Mouse (Mus musculus): Measurements from ENCODE around the gene Rep15. TPM values are rescaled to one million over a fixed set of nuclear protein-coding genes. Genes with fewer than 3 reads are reported as not detected.

Gene Rep15
- 0.11 TPM in 1 of 2 replicates, not detected in the other for polyA plus RNA-seq (2012; ENCODE audit: low replicate concordance)

GRCm38 (mm10) chr6:147032303-147032925 lies at the start of gene Rep15:
TSS of gene Rep15 (plus strand) at chr6:147032584.

GRCm38 (mm10) chr6:147042291-147043290 lies 10.2 kb downstream of the Rep15 start, which contains the start of gene Mrps35:
TSS of gene Mrps35 (plus strand) at chr6:147042764.

Other genes starting within 250 kb of the Rep15 start
- gene Arntl2, start 236.5 kb upstream of the Rep15 start, polyA plus RNA-seq (2012; ENCODE audit: low replicate concordance), result 0.55 and 0.65 TPM in 2 replicates
- gene Smco2, start 182.5 kb upstream of the Rep15 start, polyA plus RNA-seq (2012; ENCODE audit: low replicate concordance), result not detected in 2 replicates
- gene Ppfibp1, start 144.1 kb upstream of the Rep15 start, polyA plus RNA-seq (2012; ENCODE audit: low replicate concordance), result 1.8 and 2.3 TPM in 2 replicates
- gene 1700034J05Rik, start 78.2 kb upstream of the Rep15 start, polyA plus RNA-seq (2012; ENCODE audit: low replicate concordance), result not detected in 2 replicates
- 6.9 and 15.7 TPM in 2 replicates for gene Mrps35, start 10.2 kb downstream of the Rep15 start, polyA plus RNA-seq (2012; ENCODE audit: low replicate concordance)
- 0.16 and 0.56 TPM in 2 replicates for gene Mansc4, start 54.4 kb downstream of the Rep15 start, polyA plus RNA-seq (2012; ENCODE audit: low replicate concordance)
- 9.5 and 15.3 TPM in 2 replicates for gene Klhl42, start 58.8 kb downstream of the Rep15 start, polyA plus RNA-seq (2012; ENCODE audit: low replicate concordance)
- 0.09 TPM in 1 of 2 replicates, not detected in the other for gene Pthlh, start 231.6 kb downstream of the Rep15 start, polyA plus RNA-seq (2012; ENCODE audit: low replicate concordance)

Data from hematopoietic multipotent progenitor cell, adult 10-12 weeks (in vitro differentiated cells).